Mouse (Mus musculus): Measurements from ENCODE around the gene Sc5d. TPM values are rescaled to one million over a fixed set of nuclear protein-coding genes. Genes with fewer than 3 reads are reported as not detected.

Gene Sc5d
- total and polyA plus RNA-seq, 2 experiments from 2014 or later, result 20.4 to 40.3 TPM

DNA sequence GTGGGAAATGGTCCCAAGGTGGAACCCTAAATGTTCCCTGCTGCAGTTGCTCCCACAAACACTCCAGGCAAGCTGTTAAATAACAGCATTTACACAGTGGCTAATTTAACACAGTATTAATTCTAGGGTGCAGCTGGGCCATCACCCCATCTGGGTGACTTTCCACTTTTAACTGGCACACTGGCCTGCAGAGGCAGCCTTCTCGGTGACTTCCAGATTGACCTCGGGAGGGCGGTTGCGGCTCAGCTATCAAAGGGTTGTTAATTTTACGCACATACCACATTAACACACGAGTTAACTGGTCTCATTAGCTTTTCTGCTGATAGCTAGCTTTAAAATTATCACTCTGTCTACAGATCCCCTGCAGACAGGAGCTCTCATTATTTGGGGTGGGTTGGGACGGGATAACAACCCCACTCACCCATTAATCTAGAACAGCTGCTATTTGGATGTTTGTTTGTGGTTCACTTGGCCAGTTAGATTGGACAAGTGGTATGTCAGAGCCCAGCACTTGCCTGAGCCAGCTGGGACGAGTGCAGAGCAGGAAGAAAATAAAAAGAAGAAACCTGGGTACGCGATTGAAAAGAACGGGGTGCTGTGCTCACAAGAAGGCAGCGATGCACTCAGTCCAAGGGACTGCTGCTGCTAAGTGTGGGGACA lies 44.9 kb downstream of the Sc5d start:
- no peaks in the 10 kb centered on the region for H3K4me1 ChIP-seq (ENCODE audit: control insufficient read depth, insufficient read depth)
- DNase-seq (ENCODE audit: low spot score), result no peak
- TF ChIP-seq EP300 (IDR thresholded peaks at IDR 0.05; ENCODE audit: low read depth) (no peak), CTCF (IDR thresholded peaks at IDR 0.05; ENCODE audit: low read depth) (no peak)
- no peaks in the 10 kb centered on the region for H3K9me3 ChIP-seq (replicated peaks; ENCODE audit: control insufficient read depth, low read length)
- H3K4me2 ChIP-seq (ENCODE audit: low read depth, low read length), result no peak overlapping the region
- WGBS, result 65% methylated on average over 12 of the region's 12 CpGs
- no peaks in the 10 kb centered on the region for H3K36me3 ChIP-seq (replicated peaks; ENCODE audit: control insufficient read depth, insufficient read depth, low read length)
- no peak overlapping the region for H3K9ac ChIP-seq (replicated peaks; ENCODE audit: low read depth, low read length)
- H3K27ac ChIP-seq (ENCODE audit: low read depth), result no peak overlapping the region
- no peaks in the 10 kb centered on the region for H3K27me3 ChIP-seq (ENCODE audit: control insufficient read depth, insufficient read depth, low read length)
- no peak for ATAC-seq (ENCODE audit: insufficient read depth, low read depth)
- H3K4me3 ChIP-seq (ENCODE audit: low read depth, low read length), result no peak overlapping the region

DNA sequence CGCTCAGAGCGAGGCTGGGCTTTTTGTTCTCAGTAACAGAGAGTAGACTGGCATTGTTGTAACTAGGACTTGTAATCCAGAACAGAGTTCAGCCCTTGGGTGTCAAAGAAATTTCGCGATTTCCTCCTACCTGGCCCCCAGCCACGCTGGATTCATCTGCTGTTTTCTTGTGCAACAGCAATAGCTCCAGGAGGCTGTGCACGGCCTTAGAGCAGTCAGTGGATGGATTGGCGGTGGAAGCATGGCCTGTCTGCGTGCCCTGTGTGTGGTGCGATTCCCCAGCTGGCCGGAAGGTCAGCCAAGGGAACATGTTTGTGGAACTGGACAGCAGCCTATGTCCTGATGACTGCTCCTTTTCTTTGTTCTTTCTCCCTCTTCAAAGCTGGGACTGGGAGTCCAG lies 46.4 kb downstream of the Sc5d start:
- ATAC-seq (ENCODE audit: insufficient read depth, low read depth) (peak; percentile 64; the same call in 1 of the 2 replicates), DNase-seq (ENCODE audit: low spot score) (no peak)
- Histone ChIP-seq H3K4me3 (ENCODE audit: low read depth, low read length) (no peak overlapping the region), H3K9me3 (replicated peaks; ENCODE audit: control insufficient read depth, low read length) (no peaks in the 10 kb centered on the region), H3K9ac (replicated peaks; ENCODE audit: low read depth, low read length) (no peak overlapping the region), H3K27ac (ENCODE audit: low read depth) (no peak overlapping the region), H3K27me3 (ENCODE audit: control insufficient read depth, insufficient read depth, low read length) (no peaks in the 10 kb centered on the region), H3K36me3 (replicated peaks; ENCODE audit: control insufficient read depth, insufficient read depth, low read length) (no peaks in the 10 kb centered on the region), H3K4me2 (ENCODE audit: low read depth, low read length) (no peak overlapping the region), H3K4me1 (ENCODE audit: control insufficient read depth, insufficient read depth) (no peaks in the 10 kb centered on the region)
- no peak for TF ChIP-seq EP300 (IDR thresholded peaks at IDR 0.05; ENCODE audit: low read depth)
- TF ChIP-seq CTCF (IDR thresholded peaks at IDR 0.05; ENCODE audit: low read depth), result no peak
- 80% methylated on average over 10 of the region's 10 CpGs for WGBS

DNA sequence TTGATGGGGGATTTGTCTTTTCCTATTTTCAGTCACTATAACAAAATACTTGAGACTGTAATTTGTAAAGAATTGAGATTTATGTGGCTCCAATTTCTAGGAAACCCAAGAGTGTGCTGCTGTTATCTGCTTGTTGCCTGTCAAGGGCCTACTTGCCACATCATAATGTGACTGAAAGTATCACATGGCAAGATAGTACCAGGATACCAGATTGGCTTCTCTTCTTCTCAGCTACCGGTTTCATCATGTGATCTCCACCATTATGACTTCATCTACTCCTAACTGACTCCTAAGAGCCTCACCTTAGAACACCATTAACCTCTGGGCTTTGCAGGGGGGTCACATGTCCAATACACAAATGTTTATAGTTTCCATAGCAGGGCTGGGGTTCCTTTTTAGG lies 49.9 kb downstream of the Sc5d start:
- no peak overlapping the region for H3K4me2 ChIP-seq (ENCODE audit: low read depth, low read length)
- ATAC-seq (ENCODE audit: insufficient read depth, low read depth), result no peak
- no peak for TF ChIP-seq EP300 (IDR thresholded peaks at IDR 0.05; ENCODE audit: low read depth)
- H3K27ac ChIP-seq (ENCODE audit: low read depth), result no peak overlapping the region
- H3K36me3 ChIP-seq (replicated peaks; ENCODE audit: control insufficient read depth, insufficient read depth, low read length), result no peaks in the 10 kb centered on the region
- no peak for DNase-seq (ENCODE audit: low spot score)
- H3K9me3 ChIP-seq (replicated peaks; ENCODE audit: control insufficient read depth, low read length), result no peaks in the 10 kb centered on the region
- no peaks in the 10 kb centered on the region for H3K27me3 ChIP-seq (ENCODE audit: control insufficient read depth, insufficient read depth, low read length)
- WGBS, result 55% methylated on average over 1 of the region's 1 CpGs
- H3K9ac ChIP-seq (replicated peaks; ENCODE audit: low read depth, low read length), result no peak overlapping the region
- no peak overlapping the region for H3K4me3 ChIP-seq (ENCODE audit: low read depth, low read length)
- no peaks in the 10 kb centered on the region for H3K4me1 ChIP-seq (ENCODE audit: control insufficient read depth, insufficient read depth)

DNA sequence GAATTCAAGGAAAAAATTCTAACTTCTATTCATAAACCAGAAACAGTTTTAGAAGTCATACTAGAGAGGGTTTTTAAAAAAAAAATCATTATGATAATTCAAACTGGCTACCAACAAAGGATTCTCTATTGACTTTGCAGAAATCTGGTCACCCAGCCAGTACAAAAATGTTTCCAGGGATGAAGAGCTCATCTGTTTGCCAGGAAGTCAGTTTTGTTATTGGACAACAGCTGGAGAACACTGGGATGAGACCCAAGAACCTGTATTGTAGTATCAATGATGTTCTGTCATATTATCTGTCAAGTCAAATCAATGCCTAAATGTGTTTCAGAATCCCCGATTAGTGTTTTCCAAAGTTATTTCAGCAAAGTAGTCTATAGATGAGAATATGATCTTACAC lies 50.9 kb downstream of the Sc5d start:
- H3K27ac ChIP-seq (ENCODE audit: low read depth), result no peak overlapping the region
- H3K9ac ChIP-seq (replicated peaks; ENCODE audit: low read depth, low read length), result no peak overlapping the region
- H3K36me3 ChIP-seq (replicated peaks; ENCODE audit: control insufficient read depth, insufficient read depth, low read length), result no peaks in the 10 kb centered on the region
- H3K27me3 ChIP-seq (ENCODE audit: control insufficient read depth, insufficient read depth, low read length), result no peaks in the 10 kb centered on the region
- H3K9me3 ChIP-seq (replicated peaks; ENCODE audit: control insufficient read depth, low read length), result no peaks in the 10 kb centered on the region
- WGBS, result 62% methylated on average over 1 of the region's 1 CpGs
- H3K4me2 ChIP-seq (ENCODE audit: low read depth, low read length), result no peak overlapping the region
- DNase-seq (ENCODE audit: low spot score) (no peak), ATAC-seq (ENCODE audit: insufficient read depth, low read depth) (no peak)
- H3K4me1 ChIP-seq (ENCODE audit: control insufficient read depth, insufficient read depth), result no peaks in the 10 kb centered on the region
- no peak overlapping the region for H3K4me3 ChIP-seq (ENCODE audit: low read depth, low read length)
- TF ChIP-seq CTCF (IDR thresholded peaks at IDR 0.05; ENCODE audit: low read depth), result no peak
- no peak for TF ChIP-seq EP300 (IDR thresholded peaks at IDR 0.05; ENCODE audit: low read depth)

DNA sequence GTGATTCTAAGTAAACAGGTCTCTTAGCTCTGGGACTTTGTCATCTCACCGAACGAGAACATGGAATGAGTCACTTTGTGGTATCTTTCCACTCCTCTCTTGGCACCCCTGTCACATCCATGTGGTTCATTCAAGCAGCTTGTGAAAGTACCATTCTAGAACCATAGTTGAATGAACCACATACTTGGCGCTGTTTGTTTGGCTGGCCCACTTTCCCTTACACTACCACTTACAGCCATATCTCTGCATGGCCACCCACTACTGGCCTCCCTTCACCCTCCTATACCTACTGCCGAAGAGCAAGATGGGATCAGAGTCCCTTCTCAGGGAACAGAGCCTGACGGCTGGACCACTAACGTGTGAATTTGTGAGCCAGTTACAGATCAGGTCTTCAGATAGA lies 54.4 kb downstream of the Sc5d start:
- TF ChIP-seq CTCF (IDR thresholded peaks at IDR 0.05; ENCODE audit: low read depth) (no peak), EP300 (IDR thresholded peaks at IDR 0.05; ENCODE audit: low read depth) (no peak)
- H3K4me3 ChIP-seq (ENCODE audit: low read depth, low read length), result no peak overlapping the region
- no peak for ATAC-seq (ENCODE audit: insufficient read depth, low read depth)
- H3K9me3 ChIP-seq (replicated peaks; ENCODE audit: control insufficient read depth, low read length), result no peaks in the 10 kb centered on the region
- H3K4me2 ChIP-seq (ENCODE audit: low read depth, low read length), result no peak overlapping the region
- H3K9ac ChIP-seq (replicated peaks; ENCODE audit: low read depth, low read length), result no peak overlapping the region
- H3K27me3 ChIP-seq (ENCODE audit: control insufficient read depth, insufficient read depth, low read length), result no peaks in the 10 kb centered on the region
- H3K4me1 ChIP-seq (ENCODE audit: control insufficient read depth, insufficient read depth), result no peaks in the 10 kb centered on the region
- no peak for DNase-seq (ENCODE audit: low spot score)
- no peak overlapping the region for H3K27ac ChIP-seq (ENCODE audit: low read depth)
- WGBS, result 63% methylated on average over 6 of the region's 6 CpGs
- no peaks in the 10 kb centered on the region for H3K36me3 ChIP-seq (replicated peaks; ENCODE audit: control insufficient read depth, insufficient read depth, low read length)

DNA sequence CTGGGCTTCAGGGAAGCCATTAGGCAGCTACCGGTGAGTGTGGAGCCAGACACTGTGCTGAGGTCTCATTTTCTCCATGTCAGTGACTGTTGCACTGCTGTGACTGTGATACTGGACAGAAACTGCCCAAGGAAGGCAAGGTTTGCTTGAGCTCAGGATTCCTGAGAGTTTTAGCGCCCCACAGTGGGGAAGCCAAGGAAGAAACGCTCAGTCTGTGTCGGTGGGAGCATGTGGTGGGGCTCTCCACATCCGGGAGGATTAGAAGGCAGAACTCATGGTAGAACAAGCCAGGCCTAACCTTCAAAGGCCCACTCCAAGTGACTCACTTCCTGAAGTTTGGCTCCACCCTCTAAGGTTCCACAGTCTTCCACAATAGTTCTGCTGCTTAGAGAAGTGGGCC lies 55.6 kb downstream of the Sc5d start:
- TF ChIP-seq EP300 (IDR thresholded peaks at IDR 0.05; ENCODE audit: low read depth), result no peak
- TF ChIP-seq CTCF (IDR thresholded peaks at IDR 0.05; ENCODE audit: low read depth), result peak; percentile 52
- no peak overlapping the region for H3K9ac ChIP-seq (replicated peaks; ENCODE audit: low read depth, low read length)
- H3K36me3 ChIP-seq (replicated peaks; ENCODE audit: control insufficient read depth, insufficient read depth, low read length), result no peaks in the 10 kb centered on the region
- H3K27ac ChIP-seq (ENCODE audit: low read depth), result no peak overlapping the region
- DNase-seq (ENCODE audit: low spot score) (peak; percentile 44), ATAC-seq (ENCODE audit: insufficient read depth, low read depth) (peak; percentile 67)
- no peaks in the 10 kb centered on the region for H3K9me3 ChIP-seq (replicated peaks; ENCODE audit: control insufficient read depth, low read length)
- H3K4me2 ChIP-seq (ENCODE audit: low read depth, low read length), result no peak overlapping the region
- H3K4me1 ChIP-seq (ENCODE audit: control insufficient read depth, insufficient read depth), result no peaks in the 10 kb centered on the region
- 22% methylated on average over 5 of the region's 5 CpGs for WGBS
- no peaks in the 10 kb centered on the region for H3K27me3 ChIP-seq (ENCODE audit: control insufficient read depth, insufficient read depth, low read length)
- no peak overlapping the region for H3K4me3 ChIP-seq (ENCODE audit: low read depth, low read length)

Measured in heart, postnatal 0 days (tissue).